Mouse (Mus musculus) gastrocnemius, adult 18-20 months (tissue): ENCODE measurements around the gene Tmem206. TPM values are rescaled to one million over a fixed set of nuclear protein-coding genes. Genes with fewer than 3 reads are reported as not detected.
A peak's percentile ranks its signal among the peaks of the same experiment; 100 is the strongest.

Experiments
- DNase-seq: peaks from one replicate; pipeline ENCODE4 v3.0.0; 2021; ENCODE audit warnings: low spot score
- long read RNA-seq, 2 experiments: library from polyadenylated mRNA; stranded (forward); transcript quantifications; one replicate each; pipeline ENCODE4 v2.0.0; 2021
- total RNA-seq, 2 experiments: library from RNA; stranded (reverse); gene quantifications; 2 replicates each; pipeline ENCODE4 v1.2.3; 2021

The Tmem206 gene
- 1 to 10 TPM; 1.1 to 1.5 TPM for total RNA-seq
- long read RNA-seq, experiment 1, partial matches to known transcripts, result 0 of 2 reads
- long read RNA-seq, experiment 1, other reads (novel, unspliced or antisense), result 1 of 2 reads
- long read RNA-seq, experiment 2, partial matches to known transcripts, result 0 of 2 reads
- long read RNA-seq, experiment 2, other reads (novel, unspliced or antisense), result 0 of 2 reads

- DNase-seq, result peak; percentile 95
These were observed at the start of gene Tmem206 for GRCm38 (mm10) chr1:191325726-191326232. Gene Tmem206 (plus strand): TSS chr1:191325912.

- DNase-seq, result no peak
These were observed 49.5 kb upstream of the Tmem206 start for GRCm38 (mm10) chr1:191276181-191276580.

GRCm38 (mm10) chr1:191277549-191278059 is 48.1 kb upstream of the Tmem206 start:
- DNase-seq, result peak; percentile 69

GRCm38 (mm10) chr1:191278324-191278723 is 47.4 kb upstream of the Tmem206 start:
- no peak for DNase-seq

GRCm38 (mm10) chr1:191281171-191281570 is 44.5 kb upstream of the Tmem206 start:
- DNase-seq, result no peak

- no peak for DNase-seq
These were observed 43.4 kb upstream of the Tmem206 start for GRCm38 (mm10) chr1:191282319-191282718.

GRCm38 (mm10) chr1:191283110-191284040 is 42.3 kb upstream of the Tmem206 start:
- DNase-seq, result no peak

GRCm38 (mm10) chr1:191284502-191284901 is 41.2 kb upstream of the Tmem206 start:
- no peak for DNase-seq

GRCm38 (mm10) chr1:191288762-191289161 is 37.0 kb upstream of the Tmem206 start:
- no peak for DNase-seq

- DNase-seq, result peak; percentile 66
These were observed 33.4 kb upstream of the Tmem206 start for GRCm38 (mm10) chr1:191292348-191292747.

GRCm38 (mm10) chr1:191293051-191293450 is 32.7 kb upstream of the Tmem206 start:
- no peak for DNase-seq

GRCm38 (mm10) chr1:191293996-191294795 is 31.5 kb upstream of the Tmem206 start:
- no peak for DNase-seq

- no peak for DNase-seq
These were observed 29.9 kb upstream of the Tmem206 start for GRCm38 (mm10) chr1:191295784-191296183.

- DNase-seq, result peak; percentile 59
These were observed 29.3 kb upstream of the Tmem206 start for GRCm38 (mm10) chr1:191296445-191296844.

- no peak for DNase-seq
These were observed 27.4 kb upstream of the Tmem206 start for GRCm38 (mm10) chr1:191298304-191298703.

- peak; percentile 71 for DNase-seq
These were observed 26.3 kb upstream of the Tmem206 start for GRCm38 (mm10) chr1:191299215-191299942.

- DNase-seq, result peak; percentile 47
These were observed 23.8 kb upstream of the Tmem206 start for GRCm38 (mm10) chr1:191301903-191302302.

GRCm38 (mm10) chr1:191303736-191304135 is 22.0 kb upstream of the Tmem206 start:
- no peak for DNase-seq

GRCm38 (mm10) chr1:191304216-191304615 is 21.5 kb upstream of the Tmem206 start:
- no peak for DNase-seq

- DNase-seq, result no peak
These were observed 20.1 kb upstream of the Tmem206 start for GRCm38 (mm10) chr1:191305610-191306009.

GRCm38 (mm10) chr1:191306316-191306715 is 19.4 kb upstream of the Tmem206 start:
- no peak for DNase-seq
